9 mouse cellular contexts compared by ENCODE assay signal in the genomic region with DNA sequence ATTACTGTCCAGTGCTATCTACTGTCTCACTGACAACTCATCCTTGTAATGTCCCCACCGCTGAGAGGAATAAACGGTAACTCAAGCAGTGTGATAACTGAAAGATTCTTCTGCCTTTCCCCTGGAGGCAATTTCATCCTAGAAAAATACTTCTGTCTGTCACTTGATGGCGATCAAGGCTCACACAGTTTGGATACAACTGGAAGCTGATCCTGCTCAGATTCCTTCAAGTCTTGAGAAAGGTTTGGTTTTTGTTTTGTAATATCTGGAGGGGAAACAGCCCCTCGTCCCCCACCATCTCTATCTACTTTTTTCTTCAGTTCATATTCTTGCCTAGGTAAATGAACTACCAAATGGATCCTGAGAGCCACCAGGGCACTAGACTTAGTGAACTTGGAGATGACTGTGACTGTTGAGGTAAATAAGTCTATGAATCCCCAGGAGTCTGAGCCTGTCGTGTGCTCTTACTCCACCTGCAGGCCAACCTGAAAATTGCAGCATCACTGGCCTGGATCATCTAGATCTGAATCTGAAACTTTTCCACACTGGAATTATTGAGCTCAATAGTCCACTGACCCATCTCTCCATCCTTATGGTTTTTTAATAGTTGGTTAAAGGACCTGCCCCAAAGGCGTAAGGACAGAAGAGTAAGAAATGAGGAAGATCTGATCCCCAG. TPM values are rescaled to one million over a fixed set of nuclear protein-coding genes. Genes with fewer than 3 reads are reported as not detected.
DNase-seq lines count a peak whose midpoint lies in the region; ATAC-seq lines count a peak whose summit lies in the region.
"Had no signal": no experiment of that assay in that cellular context is flagged by ENCODE, and none has a peak within 500 bp of the region (broad histone marks: within the 10 kb centered on the region; RNA-seq: fewer than 3 reads in every experiment).

No protein-coding gene starts in this region.

- H3K4me3 ChIP-seq in midbrain, embryonic 11.5 days (ENCODE audit: low read depth, low read length), result no peak overlapping the region
- no peak overlapping the region for H3K4me3 ChIP-seq in midbrain, embryonic 16.5 days (ENCODE audit: low read depth, low read length)
- H3K4me3 ChIP-seq: hindbrain, embryonic 15.5 days had no signal

- no peak overlapping the region for H3K9ac ChIP-seq in midbrain, embryonic 11.5 days (ENCODE audit: low read length)
- H3K9ac ChIP-seq in midbrain, embryonic 16.5 days (ENCODE audit: low read depth, low read length), result no peak overlapping the region
- H3K9ac ChIP-seq: hindbrain, embryonic 15.5 days had no signal

- no peak overlapping the region for H3K4me2 ChIP-seq in midbrain, embryonic 11.5 days
- H3K4me2 ChIP-seq in midbrain, embryonic 16.5 days (ENCODE audit: low read length), result no peak overlapping the region
- H3K4me2 ChIP-seq: hindbrain, embryonic 15.5 days had no signal

- DNase-seq in cerebellum, postnatal 10 days, result peak; percentile 49 to 63
- no peak for DNase-seq in cerebellum, adult 11-12 months
- DNase-seq in midbrain, embryonic 11.5 days (ENCODE audit: low spot score, missing footprints), result peak; percentile 94
- DNase-seq in adrenal gland, postnatal 36 days, result peak; percentile 28 to 40
- peak; percentile 32 for DNase-seq in heart, postnatal 4 days
- peak; percentile 29 for DNase-seq in lung, postnatal 10 days
- no peak for DNase-seq in ovary, postnatal 14 days (ENCODE audit: low spot score)

- no peaks in the 10 kb centered on the region for H3K27me3 ChIP-seq in midbrain, embryonic 11.5 days (ENCODE audit: control insufficient read depth, insufficient read depth, low read length)
- H3K27me3 ChIP-seq in midbrain, embryonic 16.5 days (ENCODE audit: control insufficient read depth, insufficient read depth, low read depth, low read length), result no peaks in the 10 kb centered on the region
- H3K27me3 ChIP-seq: hindbrain, embryonic 15.5 days had no signal

- H3K9me3 ChIP-seq in midbrain, embryonic 11.5 days (ENCODE audit: control insufficient read depth, low read length), result no peaks in the 10 kb centered on the region
- no peaks in the 10 kb centered on the region for H3K9me3 ChIP-seq in midbrain, embryonic 16.5 days (replicated peaks; ENCODE audit: control insufficient read depth, low read length, poor library complexity, severe bottlenecking)
- H3K9me3 ChIP-seq: hindbrain, embryonic 15.5 days had no signal

- no peaks in the 10 kb centered on the region for H3K4me1 ChIP-seq in midbrain, embryonic 11.5 days (ENCODE audit: control insufficient read depth, insufficient read depth, low read length)
- H3K4me1 ChIP-seq in midbrain, embryonic 16.5 days (ENCODE audit: control insufficient read depth, insufficient read depth, low read length), result no peaks in the 10 kb centered on the region
- H3K4me1 ChIP-seq: hindbrain, embryonic 15.5 days had no signal

- no peaks in the 10 kb centered on the region for H3K36me3 ChIP-seq in midbrain, embryonic 11.5 days (ENCODE audit: control insufficient read depth, insufficient read depth, low read length)
- H3K36me3 ChIP-seq in midbrain, embryonic 16.5 days (ENCODE audit: control insufficient read depth, insufficient read depth, low read length), result no peaks in the 10 kb centered on the region
- H3K36me3 ChIP-seq: hindbrain, embryonic 15.5 days had no signal

- ATAC-seq in midbrain, embryonic 11.5 days (ENCODE audit: low FRiP score), result no peak
- ATAC-seq in midbrain, embryonic 16.5 days, result no peak

- WGBS in midbrain, embryonic 11.5 days, result 54% methylated on average over 6 of the region's 6 CpGs
- 56% methylated on average over 6 of the region's 6 CpGs for WGBS in midbrain, embryonic 16.5 days

- no peak overlapping the region for H3K27ac ChIP-seq in midbrain, embryonic 11.5 days (ENCODE audit: low read depth, low read length)
- H3K27ac ChIP-seq in midbrain, embryonic 16.5 days (ENCODE audit: low read length), result no peak overlapping the region
- H3K27ac ChIP-seq: hindbrain, embryonic 15.5 days had no signal

RNA-seq across cellular contexts. Expression of gene Prlhr, which starts 30.4 kb away (rescaled TPM):
- polyA plus RNA-seq in midbrain, embryonic 11.5 days (2014; fragmentation: Nextera tagmentation; extraction: Ambion mirVana), result not detected in 2 replicates
- polyA plus RNA-seq in midbrain, embryonic 16.5 days (2015; fragmentation: Nextera tagmentation; extraction: Ambion mirVana), result 0.39 and 0.60 TPM in 2 replicates
- under 1 TPM; 0.23 to 0.50 TPM for total RNA-seq in adrenal gland, postnatal 36 days (2021)
- total RNA-seq in heart, postnatal 4 days (2021), result not detected

Comparison
In these comparisons a context has a peak if more than half of its experiments do, and no peak if none do; other contexts are left out.
1. DNase-seq: peak in cerebellum, postnatal 10 days (2 of 2), midbrain, embryonic 11.5 days (single experiment), adrenal gland, postnatal 36 days (2 of 2), heart, postnatal 4 days (single experiment) and lung, postnatal 10 days (single experiment); none in cerebellum, adult 11-12 months (single experiment) and ovary, postnatal 14 days (single experiment).